Mouse (Mus musculus) spleen, adult 2 months (tissue): ENCODE data around the gene Ehhadh.

Experiments used
- CTCF ChIP-seq: fragments of 200-500 bp; IDR thresholded peaks from 2 replicates; pipeline ENCODE4 v1.5.1; 2011; ENCODE audit warnings: mild to moderate bottlenecking, inconsistent platforms; ENCODE audit not compliant: insufficient read depth, insufficient read length, insufficient replicate concordance; ENCODE audit errors: extremely low read depth
- POLR2A ChIP-seq: fragments of 200-500 bp; IDR thresholded peaks from 2 replicates; pipeline ENCODE4 v1.6.1; 2011; ENCODE audit warnings: low read depth, low read length, inconsistent platforms

- TF ChIP-seq POLR2A (no peak), CTCF (no peak)
These were observed 16.7 kb upstream of the Ehhadh start for GRCm38 (mm10) chr16:21804258-21804657.
